Mouse (Mus musculus): ENCODE results near the gene Fuca2. TPM values are rescaled to one million over a fixed set of nuclear protein-coding genes. Genes with fewer than 3 reads are reported as not detected.

The Fuca2 gene
- polyA plus RNA-seq, 1 experiment from 2014 or later, result 75.7 TPM

- 96% methylated on average over 7 of the region's 7 CpGs for WGBS
- no peak overlapping the region for H3K27ac ChIP-seq
- H3K9ac ChIP-seq, result no peak overlapping the region
- no peaks in the 10 kb centered on the region for H3K4me1 ChIP-seq
- peaks cover 9% of the 10 kb centered on the region for H3K36me3 ChIP-seq
- H3K27me3 ChIP-seq (replicated peaks), result no peaks in the 10 kb centered on the region
- H3K9me3 ChIP-seq, result no peaks in the 10 kb centered on the region
- no peak overlapping the region for H3K4me2 ChIP-seq
- no peak for ATAC-seq (ENCODE audit: insufficient read depth, low FRiP score, low read depth)
- no peak overlapping the region for H3K4me3 ChIP-seq (replicated peaks)
Observed at GRCm38 (mm10) chr10:13536706-13537105, 37.4 kb downstream of the Fuca2 start.

GRCm38 (mm10) chr10:13539769-13540333 is 40.5 kb downstream of the Fuca2 start:
- Histone ChIP-seq H3K27me3 (replicated peaks) (no peaks in the 10 kb centered on the region), H3K9me3 (no peaks in the 10 kb centered on the region), H3K27ac (no peak overlapping the region), H3K36me3 (peaks cover 6% of the 10 kb centered on the region), H3K4me2 (no peak overlapping the region), H3K4me3 (replicated peaks) (no peak overlapping the region), H3K4me1 (no peaks in the 10 kb centered on the region), H3K9ac (no peak overlapping the region)
- WGBS, result 88% methylated on average over 7 of the region's 7 CpGs
- ATAC-seq (ENCODE audit: insufficient read depth, low FRiP score, low read depth), result no peak

GRCm38 (mm10) chr10:13541721-13542120 is 42.4 kb downstream of the Fuca2 start:
- no peak overlapping the region for H3K4me2 ChIP-seq
- H3K4me3 ChIP-seq (replicated peaks), result no peak overlapping the region
- H3K27me3 ChIP-seq (replicated peaks), result no peaks in the 10 kb centered on the region
- ATAC-seq (ENCODE audit: insufficient read depth, low FRiP score, low read depth), result no peak
- H3K4me1 ChIP-seq, result no peaks in the 10 kb centered on the region
- H3K9ac ChIP-seq, result no peak overlapping the region
- no peak overlapping the region for H3K27ac ChIP-seq
- no peaks in the 10 kb centered on the region for H3K9me3 ChIP-seq
- WGBS, result 94% methylated on average over 5 of the region's 5 CpGs
- H3K36me3 ChIP-seq, result peaks cover 7% of the 10 kb centered on the region; the same call in 1 of the 2 replicates

- H3K4me2 ChIP-seq, result peak within 1 kb of the TSS; percentile 70
- H3K4me3 ChIP-seq (replicated peaks), result peak within 1 kb of the TSS; percentile 80
- no peaks in the 10 kb centered on the region for H3K9me3 ChIP-seq
- ATAC-seq (ENCODE audit: insufficient read depth, low FRiP score, low read depth), result peak; percentile 96
- WGBS, result under 1% methylated on average over 51 of the region's 51 CpGs
- H3K36me3 ChIP-seq, result no peaks in the 10 kb centered on the region
- H3K27ac ChIP-seq, result peak within 1 kb of the TSS; percentile 77
- H3K4me1 ChIP-seq, result peaks cover 3% of the 10 kb centered on the region; the same call in 1 of the 2 replicates
- H3K27me3 ChIP-seq (replicated peaks), result no peaks in the 10 kb centered on the region
- peak within 1 kb of the TSS; percentile 71 for H3K9ac ChIP-seq
Observed at GRCm38 (mm10) chr10:13552646-13553497, 53.5 kb downstream of the Fuca2 start, which contains the start of the genes Adat2 and Pex3. TSS of gene Adat2 (plus strand) at chr10:13552894. TSS of gene Pex3 (minus strand) at chr10:13553142.

GRCm38 (mm10) chr10:13553498-13553985 is 54.2 kb downstream of the Fuca2 start:
- H3K27me3 ChIP-seq (replicated peaks), result no peaks in the 10 kb centered on the region
- ATAC-seq (ENCODE audit: insufficient read depth, low FRiP score, low read depth), result peak; percentile 9; the same call in 1 of the 2 replicates
- peak overlapping the region; percentile 80 for H3K4me3 ChIP-seq (replicated peaks)
- WGBS, result 23% methylated on average over 10 of the region's 10 CpGs
- peak overlapping the region; percentile 71 for H3K9ac ChIP-seq
- H3K36me3 ChIP-seq, result no peaks in the 10 kb centered on the region
- peak overlapping the region; percentile 77; the same call in 1 of the 2 replicates for H3K27ac ChIP-seq
- H3K4me2 ChIP-seq, result peak overlapping the region; percentile 70
- peaks cover 3% of the 10 kb centered on the region; the same call in 1 of the 2 replicates for H3K4me1 ChIP-seq
- no peaks in the 10 kb centered on the region for H3K9me3 ChIP-seq

GRCm38 (mm10) chr10:13554316-13554715 is 55.0 kb downstream of the Fuca2 start:
- Histone ChIP-seq H3K4me1 (peaks cover 3% of the 10 kb centered on the region; the same call in 1 of the 2 replicates), H3K27me3 (replicated peaks) (no peaks in the 10 kb centered on the region), H3K27ac (no peak overlapping the region), H3K9me3 (no peaks in the 10 kb centered on the region), H3K36me3 (no peaks in the 10 kb centered on the region), H3K4me2 (no peak overlapping the region), H3K9ac (no peak overlapping the region), H3K4me3 (replicated peaks) (no peak overlapping the region)
- no peak for ATAC-seq (ENCODE audit: insufficient read depth, low FRiP score, low read depth)
- WGBS, result 96% methylated on average over 1 of the region's 1 CpGs

- Histone ChIP-seq H3K4me1 (no peaks in the 10 kb centered on the region), H3K36me3 (0 out of 2 replicates have a peak, but pooled peaks cover 7% of the 10 kb centered on the region), H3K4me2 (no peak overlapping the region), H3K9ac (no peak overlapping the region), H3K9me3 (no peaks in the 10 kb centered on the region), H3K27ac (no peak overlapping the region), H3K4me3 (replicated peaks) (no peak overlapping the region), H3K27me3 (replicated peaks) (no peaks in the 10 kb centered on the region)
- WGBS, result 89% methylated on average over 13 of the region's 13 CpGs
- no peak for ATAC-seq (ENCODE audit: insufficient read depth, low FRiP score, low read depth)
Observed at GRCm38 (mm10) chr10:13560014-13560674, 60.8 kb downstream of the Fuca2 start.

- no peak overlapping the region for H3K9ac ChIP-seq
- H3K4me2 ChIP-seq, result peak overlapping the region; percentile 49
- no peak overlapping the region for H3K27ac ChIP-seq
- 27% methylated on average over 24 of the region's 24 CpGs for WGBS
- no peaks in the 10 kb centered on the region for H3K27me3 ChIP-seq (replicated peaks)
- H3K4me1 ChIP-seq, result no peaks in the 10 kb centered on the region
- H3K4me3 ChIP-seq (replicated peaks), result no peak overlapping the region; the same call in 1 of the 2 replicates
- no peaks in the 10 kb centered on the region for H3K9me3 ChIP-seq
- 0 out of 2 replicates have a peak, but pooled peaks cover 7% of the 10 kb centered on the region for H3K36me3 ChIP-seq
- ATAC-seq (ENCODE audit: insufficient read depth, low FRiP score, low read depth), result no peak; the same call in 1 of the 2 replicates
Observed at GRCm38 (mm10) chr10:13564364-13565079, 65.2 kb downstream of the Fuca2 start.

- no peak overlapping the region for H3K9ac ChIP-seq
Observed at GRCm38 (mm10) chr10:13565080-13565448, 65.7 kb downstream of the Fuca2 start.

GRCm38 (mm10) chr10:13566393-13566792 is 67.1 kb downstream of the Fuca2 start:
- 0 out of 2 replicates have a peak, but pooled peaks cover 5% of the 10 kb centered on the region for H3K36me3 ChIP-seq
- H3K27me3 ChIP-seq (replicated peaks), result no peaks in the 10 kb centered on the region
- H3K9me3 ChIP-seq, result no peaks in the 10 kb centered on the region
- 53% methylated on average over 13 of the region's 13 CpGs for WGBS
- no peak overlapping the region for H3K4me3 ChIP-seq (replicated peaks)
- H3K27ac ChIP-seq, result no peak overlapping the region
- H3K4me2 ChIP-seq, result 0 out of 2 replicates have a peak overlapping the region, but pooled peaks have one; percentile 24
- no peaks in the 10 kb centered on the region for H3K4me1 ChIP-seq
- peak; percentile 50; the same call in 1 of the 2 replicates for ATAC-seq (ENCODE audit: insufficient read depth, low FRiP score, low read depth)
- no peak overlapping the region for H3K9ac ChIP-seq

More at GRCm38 (mm10) chr10:13565080-13565448, 65.7 kb downstream of the Fuca2 start:
- 0 out of 2 replicates have a peak, but pooled peaks cover 7% of the 10 kb centered on the region for H3K36me3 ChIP-seq
- H3K4me2 ChIP-seq, result peak overlapping the region; percentile 49
- no peaks in the 10 kb centered on the region for H3K4me1 ChIP-seq
- H3K4me3 ChIP-seq (replicated peaks), result no peak overlapping the region; the same call in 1 of the 2 replicates
- H3K9me3 ChIP-seq, result no peaks in the 10 kb centered on the region
- no peak overlapping the region for H3K27ac ChIP-seq
- 46% methylated on average over 8 of the region's 8 CpGs for WGBS
- ATAC-seq (ENCODE audit: insufficient read depth, low FRiP score, low read depth), result no peak
- H3K27me3 ChIP-seq (replicated peaks), result no peaks in the 10 kb centered on the region
